Mouse (Mus musculus) CH12F3 (cell line): ENCODE data around the gene Gm3336.

Source experiments
- in situ Hi-C: fragments of 300-500 bp; cut with MboI; formaldehyde crosslinking; loops from 2 replicates; pipeline ENCODE4 v1.14.3; 2020; ENCODE audit warnings: low sequenced_read_pairs

The Gm3336 gene

DNA sequence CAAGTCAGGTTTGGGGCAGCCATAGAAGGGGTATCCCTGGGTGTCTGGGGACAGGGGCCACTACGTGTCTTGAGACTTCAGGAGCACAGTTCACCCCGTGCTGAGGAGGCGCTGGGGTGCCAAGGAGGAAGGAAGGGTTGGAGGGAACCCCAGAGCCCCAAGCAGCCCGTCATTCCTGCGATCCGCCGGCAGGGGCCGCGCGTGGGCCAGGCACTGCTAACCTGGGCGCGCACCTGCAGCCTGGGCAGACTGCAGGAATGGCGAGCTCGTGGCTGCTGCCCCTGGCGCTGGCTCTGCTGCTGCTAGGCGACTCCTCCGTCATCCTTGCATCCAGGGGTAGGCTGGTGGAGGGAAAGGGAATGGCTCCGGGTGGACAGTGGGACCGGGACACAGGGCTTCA, at the start of gene Gm3336:
Gene Gm3336 (plus strand): TSS at position 247 of the 400 bp plus-strand sequence.
- in situ Hi-C loops: loop anchor here (10.0 kb wide), 1 partner anchor 127 kb away; no protein-coding TSS in a partner anchor

DNA sequence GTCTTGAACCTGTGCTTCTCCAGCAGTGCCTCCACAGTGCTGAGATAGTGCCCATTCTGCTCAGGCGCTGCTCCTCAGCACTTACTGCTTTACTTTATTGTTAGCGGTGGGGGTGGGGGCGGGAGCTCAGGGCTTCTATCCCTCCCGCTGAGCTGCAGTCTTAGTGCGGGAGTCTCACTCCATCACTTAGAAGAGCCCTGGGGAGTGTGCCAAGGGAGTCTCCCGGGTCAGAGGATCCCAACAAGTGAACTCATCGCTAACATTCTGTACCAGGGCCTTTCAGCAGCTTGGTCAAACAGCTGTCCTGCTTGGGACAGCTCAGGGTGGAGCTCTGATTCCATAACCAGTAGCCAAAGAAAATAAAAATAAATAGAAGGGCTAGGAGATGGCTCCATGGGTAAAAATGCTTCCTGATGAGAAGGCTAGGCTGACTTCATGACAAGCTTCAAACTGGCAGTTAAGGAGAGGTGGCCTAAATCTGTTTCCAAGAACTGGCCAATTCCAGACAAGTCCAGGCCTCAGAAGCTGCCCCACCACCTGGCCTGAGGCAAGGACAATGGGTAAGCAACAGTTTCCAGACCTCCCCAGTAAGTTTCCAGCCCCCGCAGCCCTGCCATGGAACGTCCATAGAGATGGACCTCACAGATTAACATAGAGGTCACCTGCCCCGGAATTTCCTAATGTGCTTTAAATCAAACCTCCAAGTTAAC, 46.6 kb upstream of the Gm3336 start:
- in situ Hi-C loops: no loop called here

DNA sequence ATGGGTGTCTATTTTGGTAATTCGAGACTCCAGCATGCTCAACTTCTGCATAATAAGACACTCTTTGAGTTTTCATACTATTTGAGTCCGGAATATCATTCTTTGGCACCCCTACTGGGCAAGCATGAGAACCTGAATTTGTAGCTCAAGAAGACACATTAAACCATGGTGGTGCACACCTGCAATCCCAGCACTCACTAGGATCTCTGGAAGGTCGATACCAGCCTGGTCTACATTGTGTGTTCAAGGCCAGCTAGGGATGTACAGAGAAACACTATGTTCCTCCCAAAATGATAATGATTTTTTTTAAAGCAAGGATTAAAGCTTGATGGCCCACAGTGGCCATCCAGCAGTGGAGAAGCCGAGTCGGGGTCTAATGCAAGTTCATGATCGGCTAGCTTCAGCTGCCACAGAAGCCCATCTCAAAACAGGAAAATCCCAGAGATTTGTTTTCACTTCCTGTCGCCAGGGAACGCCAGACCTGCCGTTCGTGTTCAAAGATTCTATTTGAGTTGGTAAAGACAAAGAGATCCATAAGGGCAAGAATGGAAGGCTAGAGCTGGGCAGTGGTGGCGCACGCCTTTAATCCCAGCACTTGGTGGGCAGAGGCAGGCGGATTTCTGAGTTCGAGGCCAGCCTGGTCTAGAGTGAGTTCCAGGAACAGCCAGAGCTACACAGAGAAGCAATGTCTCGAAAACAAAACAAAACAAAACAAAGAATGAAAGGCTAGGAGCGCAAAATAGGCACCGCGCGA, 45.8 kb upstream of the Gm3336 start:
- in situ Hi-C loops: no loop called here

DNA sequence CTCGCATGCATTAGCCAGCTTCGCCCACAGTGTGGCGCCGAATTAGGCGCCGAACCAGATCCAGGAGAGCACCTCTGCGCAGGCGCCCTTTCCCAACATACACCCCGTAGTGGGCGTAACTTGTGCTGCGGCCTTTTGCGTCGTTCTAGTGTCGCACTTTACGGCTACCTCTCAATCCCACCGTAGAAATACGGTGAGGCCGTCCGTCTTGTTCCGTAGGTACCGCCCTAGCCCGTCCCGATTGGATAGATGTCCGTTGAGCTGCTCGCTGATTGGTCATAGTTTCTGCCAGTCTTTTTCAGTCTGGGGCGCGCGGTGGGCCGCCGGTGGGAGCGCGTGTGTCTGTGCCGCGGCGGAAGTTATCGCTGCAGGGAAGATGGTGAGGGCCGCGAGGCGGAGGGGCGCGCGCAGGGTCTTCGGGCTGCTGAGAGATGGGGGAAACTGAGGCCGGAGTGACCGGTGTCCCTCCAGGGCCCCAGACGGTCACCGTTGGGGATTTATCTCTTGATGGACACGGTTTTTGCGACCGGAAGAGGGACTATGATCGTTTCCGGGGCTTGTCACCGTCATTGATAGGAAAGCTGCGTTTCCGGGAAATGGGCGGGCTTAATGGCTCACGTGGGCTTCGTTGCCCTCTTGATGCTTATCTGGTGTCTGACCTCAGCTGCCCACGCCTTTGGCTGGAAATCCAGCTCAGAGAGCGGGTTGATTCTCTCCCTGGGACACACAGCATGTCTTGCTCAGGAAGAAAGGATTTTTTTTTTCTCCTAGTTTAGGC, 45.1 kb upstream of the Gm3336 start, which contains the start of gene Lsm4:
Gene Lsm4 (plus strand): TSS at position 170 of the 778 bp plus-strand sequence.
- in situ Hi-C loops: no loop called here

DNA sequence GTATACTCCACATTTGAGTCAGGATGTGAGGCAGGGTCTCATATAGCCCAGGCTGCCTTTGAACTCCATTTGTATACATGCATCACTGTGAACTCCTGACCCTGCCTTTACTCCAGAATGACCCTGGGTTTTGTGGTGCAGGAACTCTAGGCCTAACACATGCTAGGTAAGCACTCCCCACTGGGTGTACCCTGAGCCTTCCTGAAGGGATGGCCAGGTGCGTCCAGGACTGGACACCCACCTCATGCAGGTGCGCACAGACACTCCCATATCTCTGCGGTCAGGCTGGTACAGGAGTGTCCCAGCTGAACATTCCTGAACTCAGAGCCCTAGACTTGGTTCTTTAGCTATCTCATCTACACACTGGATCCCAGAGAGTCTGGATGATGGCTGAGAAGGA, 44.2 kb upstream of the Gm3336 start:
- in situ Hi-C loops: no loop called here

DNA sequence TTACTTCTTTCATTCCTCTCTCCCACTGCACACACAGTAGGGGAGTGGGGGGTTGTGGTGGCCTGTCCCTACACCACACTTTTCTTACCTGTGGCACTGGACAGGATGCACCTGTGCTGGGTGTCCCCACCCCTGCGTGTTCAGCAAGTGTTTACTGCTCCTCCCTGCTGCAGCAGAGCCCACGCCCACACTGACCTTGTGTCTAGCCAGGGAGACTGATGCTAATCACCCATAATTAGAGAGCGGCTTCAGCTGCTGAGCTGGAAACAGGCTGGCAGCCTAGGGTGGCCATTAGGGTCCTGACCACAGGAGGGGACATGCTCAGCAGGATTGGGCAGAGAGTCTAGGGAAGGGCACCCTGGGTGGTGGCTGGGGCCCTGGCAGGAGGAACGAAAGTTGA, 43.6 kb upstream of the Gm3336 start:
- in situ Hi-C loops: no loop called here

DNA sequence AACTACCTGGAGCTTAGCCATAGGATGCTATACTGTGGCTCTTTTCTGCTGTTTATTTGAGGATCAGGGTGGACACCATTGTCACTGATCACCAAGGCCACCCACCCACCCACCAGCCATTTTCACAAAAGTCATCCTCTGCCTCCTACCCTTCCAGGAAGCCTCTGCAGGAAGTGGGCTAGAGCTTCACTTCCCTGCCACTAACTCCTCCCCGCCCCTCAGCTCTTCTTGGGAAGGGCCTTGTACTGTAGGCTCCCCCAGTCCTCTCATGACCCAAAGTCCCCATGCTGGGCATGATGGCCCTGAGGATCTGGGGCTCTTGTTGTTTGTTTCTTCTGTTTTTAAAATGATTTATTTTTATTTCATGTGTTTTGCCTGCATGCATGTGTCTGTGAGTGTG, 43.0 kb upstream of the Gm3336 start:
- in situ Hi-C loops: no loop called here

DNA sequence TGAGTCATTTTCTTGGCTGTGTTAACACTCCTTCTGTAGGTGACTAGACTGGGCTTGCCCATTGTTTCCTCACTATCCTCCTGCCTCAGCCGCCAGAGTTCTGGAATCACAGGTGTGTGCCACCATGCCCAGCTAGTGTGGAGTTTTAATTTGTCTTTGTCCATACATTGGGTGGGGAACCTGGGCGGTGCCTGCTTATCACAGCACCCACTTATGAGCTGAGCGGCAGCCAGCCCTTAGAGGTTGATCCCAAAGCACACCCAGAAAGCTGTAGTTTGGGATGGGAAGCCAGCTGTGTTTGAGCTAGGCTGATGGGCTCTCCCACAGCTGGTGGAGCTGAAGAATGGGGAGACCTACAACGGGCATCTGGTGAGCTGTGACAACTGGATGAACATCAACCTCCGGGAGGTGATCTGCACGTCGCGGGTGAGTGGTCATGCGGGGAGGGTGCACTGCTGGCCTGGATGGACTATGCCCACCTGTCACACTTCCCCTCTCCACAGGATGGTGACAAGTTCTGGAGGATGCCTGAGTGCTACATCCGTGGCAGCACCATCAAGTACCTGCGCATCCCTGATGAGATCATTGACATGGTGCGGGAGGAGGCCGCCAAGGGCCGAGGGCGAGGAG, 40.8 kb upstream of the Gm3336 start:
- in situ Hi-C loops: no loop called here

DNA sequence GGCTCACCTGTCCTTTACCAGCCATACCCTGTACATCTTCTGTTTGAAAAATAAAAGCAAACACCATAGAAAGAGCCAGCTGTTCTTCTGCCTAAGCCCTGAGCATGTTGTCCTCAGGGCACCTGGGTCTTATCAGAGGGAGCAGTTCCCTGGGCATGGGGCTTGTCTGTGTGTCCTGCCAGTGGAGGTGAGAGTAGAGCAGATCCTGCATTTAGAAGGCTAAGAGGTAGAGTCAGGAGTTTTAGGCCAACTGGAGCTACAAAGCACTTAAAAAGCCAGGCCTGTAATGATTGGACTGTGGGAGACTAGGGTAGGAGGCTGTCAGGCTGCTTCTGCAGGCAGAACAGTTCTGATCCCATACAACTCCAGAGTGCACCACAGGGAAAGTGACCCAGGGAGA, 39.7 kb upstream of the Gm3336 start:
- in situ Hi-C loops: no loop called here

DNA sequence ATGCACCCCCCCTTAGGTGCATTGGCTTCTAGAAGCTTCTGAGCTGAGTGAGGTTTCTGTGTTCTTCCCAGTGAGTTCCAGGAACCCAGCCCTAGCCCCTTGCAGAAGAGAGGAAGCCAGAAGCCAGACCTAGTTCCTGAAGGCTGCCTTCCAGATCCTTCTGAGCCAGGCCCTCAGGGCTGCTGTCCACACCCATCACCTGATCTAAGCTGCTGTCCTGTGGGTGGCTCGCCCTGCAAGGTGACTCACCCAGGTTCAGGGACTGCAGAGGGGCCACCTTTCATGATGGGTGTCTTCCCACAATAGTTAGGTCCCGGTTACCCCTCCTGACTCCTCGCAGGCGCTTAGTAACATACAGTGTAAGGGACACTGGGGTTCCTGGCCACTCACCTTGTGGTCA, 38.9 kb upstream of the Gm3336 start:
- in situ Hi-C loops: no loop called here

DNA sequence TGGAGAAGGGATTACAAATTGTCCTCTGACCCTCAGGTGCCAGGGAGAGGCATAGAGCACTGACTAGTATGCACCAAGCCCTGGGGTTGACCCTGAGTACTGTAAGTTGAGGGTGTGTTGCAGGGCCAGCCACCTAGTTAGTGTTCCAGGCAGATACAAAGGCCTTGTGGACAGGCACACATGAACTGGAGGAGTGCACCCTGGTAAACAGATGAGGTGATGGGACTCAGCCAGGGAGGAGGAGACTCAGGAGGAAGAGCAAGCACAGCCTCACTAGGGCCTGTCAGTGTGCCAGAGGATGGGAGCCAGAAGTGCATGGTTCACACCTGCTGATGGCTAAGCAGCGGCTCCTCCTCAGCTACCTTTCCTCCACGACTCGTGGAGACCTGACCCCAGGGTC, 38.3 kb upstream of the Gm3336 start:
- in situ Hi-C loops: no loop called here

DNA sequence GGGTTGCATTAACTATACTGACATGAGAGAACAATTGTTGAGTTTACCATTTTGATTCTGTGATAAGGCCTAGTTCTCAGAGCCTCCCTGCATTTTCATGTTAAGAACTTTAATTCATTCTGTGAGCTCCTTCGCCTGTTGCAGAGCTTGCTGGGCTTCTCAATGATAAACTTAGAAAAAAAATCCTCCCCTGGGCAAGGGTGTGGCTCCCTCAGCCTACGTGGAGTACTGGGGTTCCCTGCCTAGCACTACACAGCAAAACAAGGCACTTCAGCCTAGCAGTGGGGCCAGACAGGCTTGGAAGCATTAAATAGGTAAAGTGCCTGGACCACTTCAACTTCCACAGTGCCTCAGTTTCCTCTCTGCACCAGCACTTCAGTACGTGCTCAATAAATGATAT, 36.9 kb upstream of the Gm3336 start:
- in situ Hi-C loops: no loop called here

DNA sequence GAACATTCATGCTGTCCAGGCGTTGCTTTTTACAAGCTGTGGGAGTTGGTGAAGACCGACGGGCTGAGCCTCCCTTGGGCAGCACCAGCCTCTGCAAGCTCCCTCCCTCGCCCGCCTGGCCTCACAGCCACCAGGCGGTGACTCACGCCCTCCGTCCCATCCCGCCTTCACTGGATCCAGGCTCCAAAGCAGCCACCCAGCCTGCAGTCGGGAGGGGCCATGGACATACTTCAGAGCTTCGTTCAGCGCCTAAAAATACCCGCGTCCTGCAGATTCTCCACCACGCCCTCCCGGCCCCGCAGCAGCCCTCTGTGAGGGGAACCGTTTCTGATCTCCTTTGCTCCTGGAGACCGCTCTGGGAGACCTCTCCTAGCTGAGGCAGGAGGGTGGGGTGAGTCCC, 36.1 kb upstream of the Gm3336 start:
- in situ Hi-C loops: no loop called here

DNA sequence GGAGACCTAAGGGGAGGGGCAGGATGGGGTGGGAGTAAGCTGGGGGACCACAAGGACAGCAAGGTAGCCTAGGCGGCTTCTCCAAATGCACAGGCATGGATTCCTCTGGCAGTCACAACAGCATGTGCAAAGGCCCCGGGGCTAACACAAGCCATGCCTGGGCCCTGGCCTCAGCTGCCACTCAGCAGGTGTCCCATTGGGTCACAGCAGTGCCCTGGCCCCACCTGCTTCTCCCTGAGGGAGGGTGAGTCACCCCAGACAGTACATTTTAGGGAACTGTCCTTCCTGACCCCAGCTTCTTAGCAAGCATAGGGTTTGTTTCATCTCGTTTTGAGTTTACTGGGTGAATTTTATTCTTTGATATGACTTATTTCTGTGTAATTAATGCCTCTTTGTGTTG, 35.7 kb upstream of the Gm3336 start:
- in situ Hi-C loops: no loop called here

DNA sequence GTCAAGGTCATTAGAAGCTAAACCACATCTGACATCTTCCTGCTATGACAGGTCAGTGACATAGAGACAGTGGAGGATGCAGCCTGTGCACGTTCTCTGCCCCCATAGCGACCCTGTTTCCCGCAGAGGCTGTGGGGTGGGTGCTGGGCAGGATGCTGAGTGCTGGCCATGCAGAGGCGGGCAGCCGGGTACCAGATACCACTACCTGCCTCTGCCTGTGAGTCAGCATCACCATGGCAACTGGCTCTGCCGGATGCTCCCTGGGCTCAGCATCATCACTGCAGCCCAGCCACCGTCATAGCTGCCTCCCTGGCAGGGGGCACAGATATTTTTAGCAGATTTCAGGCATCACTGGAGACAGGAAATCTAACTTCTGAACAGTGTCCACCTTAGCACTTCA, 34.1 kb upstream of the Gm3336 start:
- in situ Hi-C loops: no loop called here

DNA sequence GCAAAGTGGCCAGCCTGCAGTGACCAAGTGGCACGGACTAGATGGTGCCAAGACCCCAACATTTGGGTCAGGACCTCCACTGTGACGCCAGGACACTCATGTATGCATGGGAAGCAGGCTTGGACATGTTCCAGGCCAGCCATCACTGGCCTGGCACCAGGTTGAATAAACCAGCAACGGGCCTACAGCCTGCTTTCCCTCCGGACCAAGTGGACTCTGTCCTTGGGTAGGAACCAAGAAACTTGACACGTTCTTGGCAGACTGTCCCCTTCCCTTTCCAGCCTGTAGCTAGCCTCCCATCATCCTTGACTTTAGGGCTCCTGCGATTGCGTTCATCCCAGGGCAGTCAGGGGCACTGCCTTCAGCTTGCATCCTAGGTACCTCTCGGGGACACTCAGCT, 30.8 kb upstream of the Gm3336 start:
- in situ Hi-C loops: no loop called here

DNA sequence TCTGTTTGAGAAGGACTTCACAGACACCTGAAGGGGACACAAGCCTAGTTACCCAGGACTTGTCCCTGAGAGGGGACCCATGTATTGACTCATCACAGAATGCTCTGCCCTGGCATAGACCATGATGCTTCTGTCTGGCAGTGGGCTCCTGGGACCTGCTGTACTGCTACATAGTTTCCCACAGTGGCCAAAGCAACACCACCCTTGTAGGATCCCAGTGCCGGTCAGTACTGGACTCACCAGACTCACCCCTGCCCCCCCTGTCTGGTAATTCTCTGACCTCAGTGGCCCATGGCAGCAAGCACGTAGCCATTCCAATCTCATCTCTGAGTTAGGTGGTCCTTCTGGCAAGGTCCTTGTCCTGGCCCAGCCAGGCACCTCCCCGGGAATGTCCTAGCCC, 30.2 kb upstream of the Gm3336 start:
- in situ Hi-C loops: no loop called here

DNA sequence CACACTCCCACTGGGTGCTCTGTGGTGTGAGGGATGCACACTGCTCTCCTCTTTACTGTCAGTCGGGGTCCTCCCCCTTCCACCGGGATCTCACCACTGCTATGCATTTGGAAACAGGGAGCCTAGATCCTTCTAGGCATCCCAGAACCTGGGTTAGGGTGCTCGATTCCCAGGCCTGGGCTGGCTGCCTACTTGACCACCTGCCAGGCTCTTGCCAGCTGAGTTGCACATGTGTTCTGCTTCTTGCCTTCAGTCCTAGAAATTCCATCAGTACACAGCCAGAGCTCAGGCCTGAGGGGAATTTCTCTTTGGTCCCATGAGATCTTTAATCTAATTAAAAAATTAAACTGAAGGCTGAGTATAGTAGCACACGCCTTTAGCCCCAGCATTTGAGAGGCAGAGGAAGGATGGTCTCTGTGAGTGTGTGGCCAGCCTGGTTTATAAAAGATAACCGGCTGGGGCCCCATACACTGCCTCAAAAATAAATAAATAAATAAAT, 28.4 kb upstream of the Gm3336 start:
- in situ Hi-C loops: no loop called here

DNA sequence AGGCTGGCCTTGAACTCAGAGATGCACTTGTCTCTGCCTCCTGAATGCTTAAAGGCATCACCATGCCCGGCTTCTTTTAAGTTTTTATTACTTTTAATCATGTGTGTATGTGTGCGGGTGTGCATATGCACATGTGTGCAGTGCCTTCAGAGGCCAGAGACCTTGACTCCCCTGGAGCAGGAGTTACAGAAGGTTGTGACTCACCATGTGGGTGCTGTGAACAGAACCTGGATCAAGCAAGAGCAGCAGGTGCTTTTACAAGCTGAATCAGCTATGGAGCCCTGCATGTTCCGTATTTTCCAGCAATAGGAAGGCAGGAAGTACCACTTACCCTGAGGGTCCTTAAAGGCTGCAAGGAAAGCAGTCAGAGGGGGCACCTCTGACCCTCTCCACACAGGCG, 27.1 kb upstream of the Gm3336 start:
- in situ Hi-C loops: no loop called here

DNA sequence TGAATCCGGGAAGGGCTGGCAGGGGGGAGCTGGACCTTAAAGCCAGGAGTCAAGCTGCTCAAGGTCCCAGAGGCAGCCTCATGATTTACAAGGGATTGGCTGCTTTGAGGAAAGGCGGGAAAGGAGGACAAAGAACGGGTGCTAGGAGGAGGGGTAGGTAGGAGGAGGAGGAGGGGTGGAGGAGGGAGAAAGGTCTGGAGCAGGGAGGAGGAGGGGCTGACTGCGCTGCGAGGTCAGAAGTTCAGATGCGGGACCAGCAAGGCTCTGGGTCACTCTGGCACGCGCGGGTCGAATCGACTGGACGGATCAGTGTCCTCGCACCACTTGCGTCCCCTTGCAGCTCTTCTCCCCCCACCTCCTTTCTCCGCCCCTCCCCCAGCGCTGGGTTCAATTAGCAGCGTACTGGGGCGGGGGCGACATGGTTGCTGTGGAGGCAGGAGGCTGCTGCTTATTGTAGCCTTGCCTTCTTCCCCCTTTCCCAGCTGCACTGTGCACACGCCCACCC, 26.6 kb upstream of the Gm3336 start:
- in situ Hi-C loops: no loop called here

DNA sequence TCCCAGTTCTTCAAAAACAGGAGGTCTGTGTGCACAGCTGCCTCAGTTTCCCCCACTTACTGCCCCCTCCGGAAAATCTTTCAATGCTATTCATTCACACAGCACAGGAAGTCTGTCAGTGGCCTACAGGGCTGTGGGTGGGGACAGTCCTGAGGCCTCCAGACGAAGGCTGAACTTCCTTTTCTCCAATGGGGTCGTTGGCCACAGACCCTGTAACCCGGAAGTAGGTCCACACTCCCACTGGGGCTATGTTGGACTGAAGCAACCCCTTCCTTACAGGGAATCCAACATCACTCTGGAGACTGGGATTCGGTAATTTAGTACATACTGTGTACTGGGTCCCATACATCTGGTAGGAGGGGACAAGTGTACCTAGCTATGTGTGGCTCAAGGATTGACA, 24.7 kb upstream of the Gm3336 start:
- in situ Hi-C loops: no loop called here
